Mouse (Mus musculus) kidney, embryonic 16.5 days (tissue): Measurements from ENCODE around the gene P4hb. TPM values are rescaled to one million over a fixed set of nuclear protein-coding genes. Genes with fewer than 3 reads are reported as not detected.

Experiments
- ATAC-seq: fragments of 200-750 bp; cut with Nextera tagmentation; 2 replicates; pipeline ENCODE4 v1.8.0; 2017; ENCODE audit warnings: moderate TSS enrichment; ENCODE audit not compliant: low FRiP score, low TSS enrichment
- H3K27ac ChIP-seq: fragments of 300-500 bp; sonication (generic); 2 replicates; pipeline ENCODE4 v1.5.1; 2014; ENCODE audit warnings: low read length
- H3K27me3 ChIP-seq: fragments of 300-500 bp; sonication (generic); 2 replicates; pipeline ENCODE4 v1.6.1; 2014; ENCODE audit warnings: low read length, control low read depth, mixed read lengths; ENCODE audit not compliant: insufficient read depth
- H3K36me3 ChIP-seq: fragments of 300-500 bp; sonication (generic); 2 replicates; pipeline ENCODE4 v1.6.1; 2014; ENCODE audit warnings: low read length, control low read depth, mixed read lengths; ENCODE audit not compliant: insufficient read depth
- H3K4me1 ChIP-seq: fragments of 300-500 bp; sonication (generic); 2 replicates; pipeline ENCODE4 v1.6.1; 2014; ENCODE audit warnings: low read length, control low read depth, mixed read lengths; ENCODE audit not compliant: insufficient read depth
- H3K4me2 ChIP-seq: fragments of 300-500 bp; sonication (generic); replicated peaks from 2 replicates; pipeline ENCODE4 v1.6.1; 2014; ENCODE audit warnings: low read depth, low read length
- H3K4me3 ChIP-seq: fragments of 300-500 bp; sonication (generic); 2 replicates; pipeline ENCODE4 v1.5.1; 2014; ENCODE audit warnings: mild to moderate bottlenecking, low read length
- H3K9ac ChIP-seq: fragments of 300-500 bp; sonication (generic); replicated peaks from 2 replicates; pipeline ENCODE4 v1.6.1; 2014; ENCODE audit warnings: low read length
- H3K9me3 ChIP-seq: fragments of 300-500 bp; sonication (generic); 2 replicates; pipeline ENCODE4 v1.6.1; 2016; ENCODE audit warnings: low read length, control low read depth
- WGBS: fragments of 180-500 bp; shearing (Covaris S2); extraction: QIAGEN DNeasy Blood & Tissue Kit; methylation state at CpG from one replicate; pipeline ENCODE4 v1.1.7; 2014; 5-methylcytosine and 5-hydroxymethylcytosine counted together
- polyA plus RNA-seq: library from polyadenylated mRNA; unstranded; fragments of >200 nt; fragmentation: Nextera tagmentation; extraction: Ambion mirVana; gene quantifications from 2 replicates; pipeline ENCODE4 v1.2.1, GENCODE M21; 2015

The P4hb gene
- 843 and 914 TPM in 2 replicates for polyA plus RNA-seq

DNA sequence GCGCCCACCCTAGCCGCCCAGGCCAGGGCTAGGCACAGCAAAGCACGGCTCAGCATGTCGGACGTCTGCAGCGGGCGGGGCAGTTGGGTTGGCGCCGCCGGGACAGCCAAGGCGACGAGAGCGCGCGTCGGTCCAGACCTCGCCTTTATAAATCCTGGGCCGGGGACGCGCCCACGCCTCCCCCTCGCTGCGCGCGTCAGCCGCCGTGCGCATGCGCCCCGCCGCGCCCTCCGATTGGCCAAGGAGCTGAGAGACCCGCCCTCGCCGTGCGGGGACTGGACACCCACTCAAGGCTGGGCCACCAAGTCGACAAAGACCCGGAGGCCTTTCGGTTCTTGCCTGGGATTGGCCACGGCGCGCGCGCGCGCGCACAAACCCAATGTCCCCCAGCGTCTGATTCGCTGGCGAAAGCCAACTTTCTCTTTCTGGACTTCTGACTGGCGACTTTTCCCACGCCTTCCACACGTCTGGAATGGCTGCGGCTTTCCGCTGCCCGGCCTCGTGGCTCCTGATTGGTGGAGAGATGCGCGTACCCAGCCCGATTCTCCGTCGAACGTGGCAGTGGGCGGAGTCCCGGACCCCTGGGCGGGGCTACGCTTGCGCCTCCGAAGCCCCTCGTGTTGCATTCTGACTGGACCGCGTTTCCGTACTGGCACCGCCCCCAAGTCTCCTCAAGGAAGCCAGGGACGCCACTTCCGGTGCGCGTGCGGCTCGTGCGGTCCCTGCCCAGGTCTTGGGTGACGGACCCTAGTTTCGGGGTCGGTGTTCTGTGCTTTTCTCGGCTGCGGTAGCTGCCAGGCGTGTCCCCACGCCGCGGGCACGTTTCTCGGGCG lies at the start of gene P4hb:
Gene P4hb, minus strand, starts transcription at position 502 of the 833 bp plus-strand sequence.
- peak within 1 kb of the TSS; percentile 95 for H3K9ac ChIP-seq

DNA sequence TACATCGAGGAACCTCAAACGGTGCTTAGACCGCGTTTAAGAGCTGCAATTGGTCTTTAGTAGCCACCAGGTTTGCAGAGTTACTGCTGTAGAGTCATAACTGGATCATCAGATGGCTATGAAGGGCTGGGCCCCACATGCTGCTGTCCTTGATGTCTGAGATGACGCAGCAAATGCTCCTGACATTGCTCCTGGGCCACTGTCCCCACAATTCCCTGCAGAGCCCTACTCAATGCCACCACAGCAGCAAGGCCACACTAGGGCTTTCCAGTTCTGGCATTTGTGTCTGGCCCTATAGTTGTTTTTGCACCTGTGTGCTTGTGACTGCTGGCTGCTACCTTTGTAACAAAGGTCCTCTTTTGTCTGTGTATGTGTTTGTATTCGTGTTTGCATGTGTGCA lies 49.8 kb upstream of the P4hb start:
- peaks cover 45% of the 10 kb centered on the region for H3K36me3 ChIP-seq
- H3K27me3 ChIP-seq: no peaks in the 10 kb centered on the region
- H3K4me2 ChIP-seq: no peak overlapping the region
- H3K9ac ChIP-seq: no peak overlapping the region
- H3K27ac ChIP-seq: no peak overlapping the region
- 86% methylated on average over 6 of the region's 6 CpGs for WGBS
- ATAC-seq: no peak
- no peaks in the 10 kb centered on the region for H3K9me3 ChIP-seq
- H3K4me1 ChIP-seq: peaks cover 13% of the 10 kb centered on the region
- H3K4me3 ChIP-seq: no peak overlapping the region

More for the DNA sequence above, at the start of gene P4hb:
- Histone ChIP-seq H3K4me2 (peak within 1 kb of the TSS; percentile 74), H3K36me3 (peaks cover 34% of the 10 kb centered on the region), H3K9me3 (no peaks in the 10 kb centered on the region), H3K27ac (peak within 1 kb of the TSS; percentile 96), H3K27me3 (no peaks in the 10 kb centered on the region), H3K4me1 (peaks cover 30% of the 10 kb centered on the region), H3K4me3 (peak within 1 kb of the TSS; percentile 86)
- WGBS: under 1% methylated on average over 92 of the region's 94 CpGs
- peak; percentile 97 for ATAC-seq

DNA sequence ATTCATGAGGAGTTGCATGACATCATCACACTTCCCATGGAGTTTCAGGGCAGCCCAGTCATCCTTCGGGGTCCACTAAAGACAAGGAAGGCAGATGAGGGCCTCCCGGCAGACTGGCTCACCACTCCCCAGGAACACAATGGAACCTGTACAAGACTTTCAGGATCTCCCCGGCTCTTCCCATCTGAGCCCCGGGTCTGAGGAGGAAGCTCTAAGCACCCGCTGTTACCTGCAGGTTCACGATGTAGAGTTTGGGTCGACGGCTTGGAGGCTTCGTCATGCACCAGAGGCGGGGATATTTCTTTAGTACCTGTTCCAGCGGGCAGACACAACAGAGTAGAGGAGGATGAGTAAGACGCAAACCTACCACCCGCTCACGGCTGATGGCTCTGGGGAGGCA lies 47.1 kb upstream of the P4hb start:
- H3K9ac ChIP-seq: no peak overlapping the region
- H3K27me3 ChIP-seq: no peaks in the 10 kb centered on the region
- H3K4me1 ChIP-seq: peaks cover 22% of the 10 kb centered on the region
- WGBS: 95% methylated on average over 14 of the region's 14 CpGs
- no peak overlapping the region for H3K4me2 ChIP-seq
- no peak for ATAC-seq
- H3K36me3 ChIP-seq: peaks cover 40% of the 10 kb centered on the region
- no peaks in the 10 kb centered on the region for H3K9me3 ChIP-seq
- no peak overlapping the region for H3K27ac ChIP-seq
- H3K4me3 ChIP-seq: no peak overlapping the region

DNA sequence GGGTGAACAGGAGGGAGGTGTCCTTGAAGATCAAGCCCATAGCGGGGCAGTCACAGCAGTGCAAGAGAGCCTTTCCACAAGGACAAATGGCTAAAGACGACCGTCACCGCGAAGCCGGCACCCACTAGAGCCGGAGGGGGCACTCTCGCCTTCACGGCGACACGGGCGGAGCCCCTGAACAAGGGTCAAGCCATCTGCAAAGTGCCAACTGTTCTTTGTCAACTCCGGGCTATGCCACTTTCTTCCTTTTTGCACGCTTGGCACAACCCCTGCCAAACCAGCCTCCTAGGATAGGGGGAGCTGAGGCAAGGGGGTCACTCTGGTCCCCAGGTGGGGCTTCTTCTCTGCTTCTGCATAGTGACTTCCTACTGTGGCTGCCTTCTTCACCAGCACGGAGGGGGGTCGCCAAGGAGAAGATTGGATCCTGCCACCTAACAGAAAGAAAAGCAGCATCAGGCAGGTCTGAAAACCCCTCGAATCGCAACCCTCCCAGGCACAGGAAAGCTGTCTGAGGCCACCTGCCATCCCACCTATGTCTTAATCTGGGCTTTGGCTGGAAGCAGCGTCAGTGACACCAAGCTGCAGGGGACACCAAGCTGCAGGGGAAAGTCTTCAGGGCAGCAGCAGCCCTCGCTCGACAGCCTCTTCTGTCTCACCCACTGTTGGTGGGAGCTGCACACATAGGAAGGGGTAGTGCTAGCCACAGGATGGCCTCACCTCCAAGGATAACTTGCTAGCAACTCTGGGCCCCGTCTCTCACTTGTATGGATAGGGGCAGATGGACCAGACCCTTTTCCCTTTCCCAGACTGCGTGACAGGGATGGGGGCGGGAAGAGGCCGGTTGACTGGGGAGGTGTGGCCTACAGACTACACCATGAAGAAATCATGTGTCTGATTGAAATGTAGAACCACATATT lies 45.8 kb upstream of the P4hb start:
- 91% methylated on average over 25 of the region's 25 CpGs for WGBS
- Histone ChIP-seq H3K36me3 (peaks cover 43% of the 10 kb centered on the region), H3K4me2 (no peak overlapping the region), H3K27me3 (no peaks in the 10 kb centered on the region), H3K4me1 (peaks cover 13% of the 10 kb centered on the region), H3K27ac (no peak overlapping the region), H3K9me3 (no peaks in the 10 kb centered on the region), H3K9ac (no peak overlapping the region), H3K4me3 (no peak overlapping the region)
- no peak for ATAC-seq

DNA sequence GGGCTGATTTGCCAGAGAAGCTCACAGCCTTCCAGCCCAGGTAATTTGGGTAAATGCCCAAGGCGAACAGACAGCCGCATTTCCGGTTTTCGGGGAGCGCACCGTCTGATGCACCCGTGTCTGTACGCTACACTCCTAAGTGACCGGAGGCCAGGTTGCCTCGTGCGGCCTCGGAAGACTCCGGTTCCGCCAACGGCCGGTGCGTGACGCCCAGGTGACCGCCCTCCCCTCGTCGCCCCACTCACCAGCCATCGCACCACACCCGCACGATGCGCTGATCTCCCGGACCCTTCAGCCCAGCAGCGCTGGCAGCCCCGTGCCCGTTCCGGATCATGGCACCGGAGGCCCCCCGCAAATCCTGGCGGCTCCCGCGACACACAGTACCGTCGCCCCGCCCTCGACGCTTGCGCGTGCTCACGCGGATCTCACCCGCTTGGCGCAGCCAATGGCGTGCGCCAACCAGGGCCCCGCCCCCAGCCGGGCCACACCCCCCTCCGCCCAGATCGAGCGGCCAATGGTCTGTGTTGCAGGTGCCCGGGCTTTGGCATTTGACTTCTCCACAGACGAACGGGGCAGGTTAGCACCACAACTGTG lies 44.6 kb upstream of the P4hb start, which contains the start of gene Pcyt2:
Gene Pcyt2, minus strand, starts transcription at position 418 of the 594 bp plus-strand sequence.
- no peaks in the 10 kb centered on the region for H3K27me3 ChIP-seq
- peak; percentile 94 for ATAC-seq
- WGBS: under 1% methylated on average over 56 of the region's 56 CpGs
- peak within 1 kb of the TSS; percentile 67 for H3K4me3 ChIP-seq
- peaks cover 11% of the 10 kb centered on the region for H3K4me1 ChIP-seq
- peak within 1 kb of the TSS; percentile 69 for H3K27ac ChIP-seq
- no peaks in the 10 kb centered on the region for H3K9me3 ChIP-seq
- H3K9ac ChIP-seq: peak within 1 kb of the TSS; percentile 72
- H3K36me3 ChIP-seq: peaks cover 49% of the 10 kb centered on the region
- H3K4me2 ChIP-seq: peak within 1 kb of the TSS; percentile 81

DNA sequence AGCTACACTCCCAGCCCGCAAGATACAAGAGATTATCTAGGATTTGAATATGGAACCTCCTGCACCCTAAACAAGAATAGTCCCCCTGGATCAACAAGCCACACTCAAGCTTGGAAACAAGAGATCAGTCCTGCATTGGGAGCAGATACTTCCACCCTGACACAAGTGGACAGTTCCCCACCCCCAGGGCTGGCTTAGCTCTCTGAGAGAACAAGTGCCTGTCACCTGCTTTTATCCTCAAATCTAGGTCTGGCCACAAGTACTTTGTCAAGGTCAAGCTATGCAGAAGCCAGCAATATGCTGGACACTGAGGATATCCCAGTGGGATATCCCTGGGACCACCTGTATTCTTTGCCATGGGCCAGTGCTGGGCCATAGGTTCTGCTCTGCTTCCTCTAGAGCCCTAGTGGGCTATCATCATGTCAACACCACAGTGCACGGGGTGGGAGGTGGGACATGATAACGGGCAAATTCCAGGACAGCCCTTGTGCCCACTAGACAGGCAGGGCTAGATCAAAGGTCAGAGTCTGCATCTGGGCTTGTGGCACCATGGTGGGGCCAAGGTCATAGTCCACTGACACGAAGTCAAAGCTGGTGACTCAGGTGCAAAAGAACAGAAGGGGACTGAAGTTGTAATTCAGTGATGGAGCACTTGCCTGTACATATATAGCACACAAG lies 43.7 kb upstream of the P4hb start:
- Histone ChIP-seq H3K27me3 (no peaks in the 10 kb centered on the region), H3K27ac (peak overlapping the region; percentile 69), H3K4me3 (peak overlapping the region; percentile 67), H3K9me3 (no peaks in the 10 kb centered on the region), H3K36me3 (peaks cover 53% of the 10 kb centered on the region), H3K4me1 (peaks cover 11% of the 10 kb centered on the region), H3K9ac (peak overlapping the region; percentile 72), H3K4me2 (peak overlapping the region; percentile 81)
- ATAC-seq: no peak
- WGBS: 49% methylated on average over 4 of the region's 4 CpGs

DNA sequence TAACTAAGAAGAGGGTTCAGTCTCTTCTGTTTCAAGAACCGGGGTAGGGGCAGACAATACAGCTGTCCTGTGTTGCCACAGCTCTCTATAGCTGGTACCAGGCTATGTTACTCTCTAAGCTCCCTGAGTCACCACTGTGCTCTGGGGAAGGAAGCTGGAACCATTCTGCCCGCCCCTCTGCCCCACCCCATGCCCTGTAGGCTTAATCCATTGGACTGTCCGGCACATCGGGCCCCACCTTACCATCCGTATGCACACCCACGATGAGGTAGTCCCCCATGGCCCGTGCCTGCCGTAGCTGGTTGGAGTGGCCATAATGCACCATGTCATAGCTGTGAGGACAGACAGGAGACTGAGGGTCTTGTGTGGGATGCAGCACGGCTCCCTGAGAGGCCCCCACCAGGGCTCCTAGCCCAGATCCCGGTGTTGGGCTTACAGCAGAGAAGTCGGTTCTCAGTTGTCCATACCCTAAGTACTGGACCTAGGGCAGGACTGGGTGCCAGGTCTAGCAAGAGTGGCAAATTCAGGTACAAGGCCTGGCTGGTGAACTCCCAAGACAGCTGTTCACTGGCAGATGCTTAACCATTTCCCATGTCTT lies 42.7 kb upstream of the P4hb start:
- H3K4me1 ChIP-seq: peaks cover 11% of the 10 kb centered on the region
- no peak overlapping the region for H3K4me2 ChIP-seq
- no peak for ATAC-seq
- H3K4me3 ChIP-seq: no peak overlapping the region
- H3K27me3 ChIP-seq: no peaks in the 10 kb centered on the region
- H3K9me3 ChIP-seq: no peaks in the 10 kb centered on the region
- H3K36me3 ChIP-seq: peaks cover 52% of the 10 kb centered on the region
- H3K9ac ChIP-seq: no peak overlapping the region
- H3K27ac ChIP-seq: no peak overlapping the region
- WGBS: 91% methylated on average over 11 of the region's 11 CpGs

DNA sequence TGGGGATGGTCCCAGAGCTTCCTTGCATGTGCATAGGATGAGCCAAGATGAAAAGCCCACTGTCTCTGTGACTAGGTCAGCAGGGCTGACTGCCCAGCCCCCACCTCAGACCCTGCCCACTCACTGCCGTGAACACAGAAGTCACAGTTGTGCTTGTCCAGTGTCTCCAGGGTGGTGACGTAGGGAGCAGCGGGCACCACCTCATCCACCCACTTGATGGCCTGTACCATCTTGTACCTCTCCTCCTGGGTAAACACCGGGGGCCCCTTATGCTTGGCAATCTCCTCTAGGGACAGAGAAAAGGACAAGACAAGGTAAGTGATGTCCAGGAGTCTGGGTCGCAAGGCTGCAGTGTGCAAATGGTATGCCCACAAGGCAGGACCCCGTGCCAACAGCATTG lies 42.1 kb upstream of the P4hb start:
- Histone ChIP-seq H3K9ac (no peak overlapping the region), H3K27me3 (no peaks in the 10 kb centered on the region), H3K4me1 (peaks cover 11% of the 10 kb centered on the region), H3K9me3 (no peaks in the 10 kb centered on the region), H3K4me2 (no peak overlapping the region), H3K27ac (no peak overlapping the region), H3K36me3 (peaks cover 47% of the 10 kb centered on the region), H3K4me3 (no peak overlapping the region)
- no peak for ATAC-seq
- 91% methylated on average over 6 of the region's 6 CpGs for WGBS

DNA sequence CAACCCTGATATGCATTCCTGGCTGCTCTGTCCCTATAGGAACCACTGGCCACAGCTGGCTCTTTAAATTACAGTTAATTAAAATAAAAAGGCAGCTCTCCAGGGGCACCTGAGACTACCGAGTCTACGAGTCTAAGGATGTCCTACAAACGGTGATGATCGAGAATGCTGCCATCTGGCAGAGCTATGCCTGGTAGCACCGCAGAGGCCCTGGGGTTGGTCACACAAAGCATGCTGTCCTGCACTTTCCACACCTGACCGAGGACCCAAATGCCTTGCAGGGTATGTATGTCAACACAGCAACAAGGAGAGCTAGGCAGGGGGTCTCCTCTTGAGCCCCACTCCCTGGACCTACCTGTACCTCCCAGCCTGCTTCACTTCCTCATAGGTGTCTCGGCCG lies 40.9 kb upstream of the P4hb start:
- 90% methylated on average over 8 of the region's 8 CpGs for WGBS
- Histone ChIP-seq H3K4me3 (no peak overlapping the region), H3K27me3 (no peaks in the 10 kb centered on the region), H3K4me2 (no peak overlapping the region), H3K27ac (no peak overlapping the region), H3K4me1 (peaks cover 16% of the 10 kb centered on the region), H3K9me3 (no peaks in the 10 kb centered on the region), H3K9ac (no peak overlapping the region), H3K36me3 (peaks cover 42% of the 10 kb centered on the region)
- no peak for ATAC-seq
